Mouse (Mus musculus) testis, adult 2 months (tissue): Measurements from ENCODE around the gene D030056L22Rik.

ENCODE experiments used
- CTCF ChIP-seq: fragments of 200-500 bp; IDR thresholded peaks from 2 replicates; pipeline ENCODE4 v1.5.1; 2012; ENCODE audit warnings: low read depth, mild to moderate bottlenecking, inconsistent platforms, low read length, moderate library complexity; ENCODE audit not compliant: control insufficient read depth, insufficient read depth, insufficient replicate concordance
- POLR2A ChIP-seq: fragments of 200-500 bp; IDR thresholded peaks from 2 replicates; pipeline ENCODE4 v1.6.1; 2012; ENCODE audit warnings: low read depth, mild to moderate bottlenecking, inconsistent platforms, low read length, moderate library complexity; ENCODE audit not compliant: control insufficient read depth

DNA sequence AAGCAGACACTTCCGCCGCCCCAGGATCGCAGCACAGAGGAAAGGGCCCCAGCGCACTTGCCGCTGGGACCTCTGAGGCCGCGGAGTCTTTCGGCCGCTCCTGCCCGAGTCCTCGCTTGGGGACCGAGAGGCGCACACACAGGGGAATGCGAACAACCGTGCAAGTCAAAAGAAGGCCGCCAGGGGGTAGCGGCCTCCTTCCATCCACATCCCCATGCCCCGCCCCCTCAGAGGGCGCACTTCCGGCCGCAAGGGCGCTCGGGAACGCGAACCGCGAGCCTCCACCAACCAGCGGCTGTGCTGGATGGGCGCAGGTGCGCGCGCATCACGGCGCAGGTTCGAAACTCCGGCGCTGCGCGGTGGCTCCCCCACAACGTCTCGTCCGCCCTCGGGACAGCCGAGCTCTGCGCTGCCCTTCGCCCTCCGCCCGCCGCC lies at the start of gene D030056L22Rik:
- TF ChIP-seq POLR2A (peak; percentile 62; the same call in 1 of the 2 replicates), CTCF (peak; percentile 34; the same call in 1 of the 2 replicates)
